Mouse (Mus musculus): ENCODE measurements at regions not wholly inside any gene's neighbourhood (a gene's known extent, or its start where the extent isn't known, plus 50 kb on each side); places are given as distances from the start of the nearest gene placed in this dataset.

DNA sequence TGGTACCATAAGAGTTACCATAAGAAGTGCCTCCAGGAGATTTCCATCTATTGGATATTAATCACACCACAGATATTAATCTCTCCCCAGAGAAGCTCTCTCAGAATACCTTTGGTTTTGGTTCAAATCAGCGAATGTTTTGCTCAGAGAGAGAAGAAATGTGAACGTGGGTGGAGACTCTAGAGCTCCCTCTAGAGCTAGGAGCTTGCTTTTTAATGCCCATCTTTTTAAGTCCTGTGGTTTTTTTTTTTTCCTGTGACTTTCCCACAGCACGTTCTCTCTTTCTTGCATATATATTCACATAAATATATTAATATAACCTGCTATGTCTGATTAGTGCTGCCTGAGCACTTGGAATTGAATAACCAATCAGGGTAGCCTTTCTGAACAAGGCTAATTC lies 90.4 kb upstream of the Chrm3 start:
- TF ChIP-seq CTCF (conservative IDR thresholded peaks at IDR 0.05; ENCODE audit: insufficient read depth, insufficient read length, low read depth, low read length) = no peak
- no peak for TF ChIP-seq POLR2A (IDR thresholded peaks at IDR 0.05; ENCODE audit: low read depth, low read length)

Measured in kidney, adult 2 months (tissue).